Mouse (Mus musculus): ENCODE measurements around the gene Tmem72.
A peak's percentile ranks its signal among the peaks of the same experiment; 100 is the strongest.

Tmem72 gene

GRCm38 (mm10) chr6:116679563-116680288 is 37.0 kb downstream of the Tmem72 start:
- no peak for DNase-seq (ENCODE audit: low spot score)

GRCm38 (mm10) chr6:116677321-116677720 is 39.4 kb downstream of the Tmem72 start:
- DNase-seq (ENCODE audit: low spot score), result no peak

GRCm38 (mm10) chr6:116676355-116676913 is 40.3 kb downstream of the Tmem72 start:
- no peak for DNase-seq (ENCODE audit: low spot score)

GRCm38 (mm10) chr6:116674283-116674886 is 42.3 kb downstream of the Tmem72 start:
- no peak for DNase-seq (ENCODE audit: low spot score)

GRCm38 (mm10) chr6:116673471-116674282 is 43.0 kb downstream of the Tmem72 start, which contains the start of gene Rassf4:
Rassf4 (minus strand) TSS chr6:116673952.
- DNase-seq (ENCODE audit: low spot score), result peak; percentile 39

- no peak for DNase-seq (ENCODE audit: low spot score)
These were observed 44.4 kb downstream of the Tmem72 start for GRCm38 (mm10) chr6:116672349-116672748.

- DNase-seq (ENCODE audit: low spot score), result no peak
These were observed 44.9 kb downstream of the Tmem72 start for GRCm38 (mm10) chr6:116671768-116672167.

GRCm38 (mm10) chr6:116671031-116671430 is 45.7 kb downstream of the Tmem72 start:
- DNase-seq (ENCODE audit: low spot score), result no peak

GRCm38 (mm10) chr6:116670144-116670543 is 46.6 kb downstream of the Tmem72 start:
- DNase-seq (ENCODE audit: low spot score), result no peak

GRCm38 (mm10) chr6:116668682-116669470 is 47.8 kb downstream of the Tmem72 start:
- no peak for DNase-seq (ENCODE audit: low spot score)

- DNase-seq (ENCODE audit: low spot score), result no peak
These were observed 49.3 kb downstream of the Tmem72 start for GRCm38 (mm10) chr6:116667382-116667781.

- DNase-seq (ENCODE audit: low spot score), result no peak
These were observed 49.8 kb downstream of the Tmem72 start for GRCm38 (mm10) chr6:116666892-116667291.

- no peak for DNase-seq (ENCODE audit: low spot score)
These were observed 50.5 kb downstream of the Tmem72 start for GRCm38 (mm10) chr6:116666085-116666750.

GRCm38 (mm10) chr6:116664830-116665229 is 51.9 kb downstream of the Tmem72 start:
- no peak for DNase-seq (ENCODE audit: low spot score)

GRCm38 (mm10) chr6:116664031-116664430 is 52.7 kb downstream of the Tmem72 start:
- no peak for DNase-seq (ENCODE audit: low spot score)

- no peak for DNase-seq (ENCODE audit: low spot score)
These were observed 53.3 kb downstream of the Tmem72 start for GRCm38 (mm10) chr6:116663364-116663763.

GRCm38 (mm10) chr6:116653684-116654454 is 62.8 kb downstream of the Tmem72 start:
- DNase-seq (ENCODE audit: low spot score), result no peak

GRCm38 (mm10) chr6:116653191-116653590 is 63.5 kb downstream of the Tmem72 start:
- DNase-seq (ENCODE audit: low spot score), result no peak

- no peak for DNase-seq (ENCODE audit: low spot score)
These were observed 65.1 kb downstream of the Tmem72 start for GRCm38 (mm10) chr6:116651437-116652118.

GRCm38 (mm10) chr6:116650406-116650805 is 66.3 kb downstream of the Tmem72 start, which contains the start of gene Depp1:
Depp1 (plus strand) TSS chr6:116650609.
- DNase-seq (ENCODE audit: low spot score), result no peak
